In the genomic region with DNA sequence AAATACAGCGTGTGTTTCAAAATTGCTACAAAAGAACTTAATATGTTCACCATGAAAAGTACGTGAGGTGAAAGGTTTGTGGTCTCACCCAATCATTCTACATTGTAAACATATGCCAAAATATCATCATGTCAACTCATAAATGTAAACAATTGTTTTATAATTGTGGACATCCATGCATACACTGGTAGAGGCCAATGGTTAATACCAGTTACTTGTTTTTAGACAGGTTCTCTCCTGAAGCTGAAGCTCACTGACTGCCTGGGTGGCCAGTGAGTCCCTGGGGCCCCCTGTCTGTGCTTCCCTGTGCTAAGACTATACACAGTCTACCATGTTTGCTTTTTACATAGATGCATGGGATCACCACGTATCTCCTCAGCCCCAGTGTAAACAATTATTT, we compare ENCODE assay signal across 25 mouse cellular contexts.
"Had no signal": no experiment of that assay in that cellular context is flagged by ENCODE, and none has a peak within 500 bp of the region (broad histone marks: within the 10 kb centered on the region; RNA-seq: fewer than 3 reads in every experiment).

No protein-coding gene starts in this region.

- H3K4me2 ChIP-seq: heart, embryonic 11.5 days; heart, embryonic 13.5 days; heart, embryonic 15.5 days; hindbrain, embryonic 13.5 days; hindbrain, embryonic 15.5 days; kidney, embryonic 15.5 days; limb, embryonic 13.5 days had no signal

- H3K9me3 ChIP-seq: heart, embryonic 13.5 days; heart, embryonic 15.5 days; hindbrain, embryonic 13.5 days; hindbrain, embryonic 15.5 days; kidney, embryonic 15.5 days; limb, embryonic 13.5 days had no signal

- H3K4me3 ChIP-seq: heart, adult 2 months; heart, embryonic 13.5 days; heart, embryonic 15.5 days; hindbrain, embryonic 13.5 days; hindbrain, embryonic 15.5 days; kidney, embryonic 15.5 days; limb, embryonic 13.5 days had no signal

- ATAC-seq: forebrain, postnatal 0 days; hindbrain, postnatal 0 days; intestine, embryonic 16.5 days had no signal

- DNase-seq: forebrain, postnatal 0 days; gastrocnemius, postnatal 14 days; gastrocnemius, postnatal 36 days; heart, adult 11 months; heart, adult 2 months; heart, postnatal 14 days; heart, postnatal 36 days; kidney, adult 11 months; kidney, adult 2 months; kidney, adult 9 months; kidney, postnatal 14 days; kidney, postnatal 36 days; layer of hippocampus, adult 9-11 months; layer of hippocampus, postnatal 36 days; left cerebral cortex, postnatal 4 days had no signal

- H3K36me3 ChIP-seq: heart, embryonic 13.5 days; heart, embryonic 15.5 days; hindbrain, embryonic 13.5 days; hindbrain, embryonic 15.5 days; kidney, embryonic 15.5 days; limb, embryonic 13.5 days had no signal

- H3K4me1 ChIP-seq: kidney, embryonic 15.5 days; limb, embryonic 13.5 days had no signal

- H3K27me3 ChIP-seq: heart, embryonic 13.5 days; heart, embryonic 15.5 days; hindbrain, embryonic 13.5 days; hindbrain, embryonic 15.5 days; kidney, embryonic 15.5 days; limb, embryonic 13.5 days had no signal

- H3K27ac ChIP-seq: heart, adult 2 months; heart, embryonic 13.5 days; heart, embryonic 15.5 days; hindbrain, embryonic 13.5 days; hindbrain, embryonic 15.5 days; hindbrain, postnatal 0 days; kidney, embryonic 15.5 days; kidney, postnatal 0 days; limb, embryonic 13.5 days had no signal

- H3K9ac ChIP-seq: forebrain, postnatal 0 days; heart, embryonic 13.5 days; heart, embryonic 15.5 days; hindbrain, embryonic 13.5 days; hindbrain, embryonic 15.5 days; kidney, embryonic 15.5 days; limb, embryonic 13.5 days had no signal
